Mouse (Mus musculus) adrenal gland, postnatal 4 days (tissue): ENCODE data around the gene Cic. TPM values are rescaled to one million over a fixed set of nuclear protein-coding genes. Genes with fewer than 3 reads are reported as not detected.

ENCODE experiments used
- DNase-seq, 2 experiments: peaks; one replicate each; pipeline ENCODE4 v3.0.0; 2021 to 2022; ENCODE audit warnings: low spot score in 2 of 2, mixed read lengths in 2 of 2
- microRNA-seq: library from miRNA; unstranded; fragments of <30 nt; microRNA quantifications from one replicate; pipeline ENCODE4 v1.2.0, GENCODE M21; 2021
- total RNA-seq, 2 experiments: library from RNA; stranded (reverse); gene quantifications; 2 replicates each; pipeline ENCODE4 v1.2.3; 2021

Cic gene
- total RNA-seq, 2 experiments from 2014 or later, result 162 to 174 TPM

- no peak for DNase-seq
These were observed 71.8 kb downstream of the Cic start for GRCm38 (mm10) chr7:25339329-25339728.

- DNase-seq, result no peak
These were observed 73.7 kb downstream of the Cic start for GRCm38 (mm10) chr7:25341000-25341784.

Small RNA genes within 50 kb of the gene (microRNA-seq; reads per million reads assigned to microRNA genes)
- not detected for gene Mir7048

Other genes with a start within 250 kb of the Cic start
- 10 to 100 TPM; 38.1 to 45.1 TPM for gene Grik5, start 195.4 kb upstream of the Cic start, total RNA-seq
- 10 to 100 TPM; 22.3 to 24.4 TPM for gene Zfp574, start 195.1 kb upstream of the Cic start, total RNA-seq
- gene Pou2f2, start 88.0 kb upstream of the Cic start, total RNA-seq, result 1 to 10 TPM; 3.7 to 4.1 TPM
- gene Dedd2, start 47.1 kb upstream of the Cic start, total RNA-seq, result 10 to 100 TPM; 15.6 to 16.4 TPM
- gene Zfp526, start 46.3 kb upstream of the Cic start, total RNA-seq, result 10 to 100 TPM; 15.9 to 16.3 TPM
- 10 to 100 TPM; 84.8 to 89.3 TPM for gene Gsk3a, start 29.9 kb upstream of the Cic start, total RNA-seq
- 10 to 100 TPM; 47.5 to 50.4 TPM for gene Erf, start 16.9 kb upstream of the Cic start, total RNA-seq
- gene Pafah1b3, start 30.3 kb downstream of the Cic start, total RNA-seq, result 10 to 100 TPM; 62.9 to 70.0 TPM
- not detected for gene Prr19, start 33.7 kb downstream of the Cic start, total RNA-seq
- gene Tmem145, start 38.4 kb downstream of the Cic start, total RNA-seq, result 1 to 10 TPM; 4.0 to 5.4 TPM
- 10 to 100 TPM; 51.4 to 55.6 TPM for gene Megf8, start 49.5 kb downstream of the Cic start, total RNA-seq
- not detected for gene Cnfn, start 102.0 kb downstream of the Cic start, total RNA-seq
- 100 to 1,000 TPM; 139 to 178 TPM for gene Lipe, start 131.0 kb downstream of the Cic start, total RNA-seq
- gene Cxcl17, start 145.2 kb downstream of the Cic start, total RNA-seq, result not detected
- 10 to 100 TPM; 14.9 to 21.4 TPM for gene Ceacam1, start 209.9 kb downstream of the Cic start, total RNA-seq